Mouse (Mus musculus): ENCODE data around the gene Ilf2. TPM values are rescaled to one million over a fixed set of nuclear protein-coding genes. Genes with fewer than 3 reads are reported as not detected.

Ilf2 gene
- polyA plus RNA-seq, 1 experiment from 2014 or later, result 103 TPM

DNA sequence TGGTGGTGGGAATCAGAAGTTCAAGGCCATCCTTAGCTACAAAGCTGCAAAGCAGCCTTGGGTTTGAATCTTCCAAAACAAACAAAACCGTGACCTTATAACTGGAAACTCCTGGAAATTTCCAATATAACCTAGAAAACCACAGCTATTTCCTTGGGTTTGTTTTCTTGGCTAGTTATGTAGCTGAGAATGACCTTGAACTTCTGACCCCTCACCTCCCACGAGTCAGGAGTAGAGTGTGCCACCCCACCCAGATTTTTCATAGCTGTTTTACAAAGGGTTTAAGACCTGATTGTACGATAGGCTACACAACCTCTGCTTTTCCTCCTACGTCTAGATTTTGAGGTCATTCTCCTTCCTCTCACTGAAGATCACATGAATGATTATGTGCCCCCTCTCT, 38.8 kb upstream of the Ilf2 start:
- no peaks in the 10 kb centered on the region for H3K9me3 ChIP-seq (replicated peaks; ENCODE audit: control insufficient read depth, low read length)
- WGBS, result 59% methylated on average over 4 of the region's 4 CpGs
- no peak overlapping the region for H3K9ac ChIP-seq (ENCODE audit: low read length)
- H3K4me2 ChIP-seq (ENCODE audit: low read depth, low read length), result no peak overlapping the region
- no peaks in the 10 kb centered on the region for H3K27me3 ChIP-seq (ENCODE audit: control insufficient read depth, insufficient read depth, low read length)
- H3K4me3 ChIP-seq (ENCODE audit: low read length), result no peak overlapping the region
- no peak for ATAC-seq (replicated peaks; ENCODE audit: extremely low read depth, insufficient read depth, low FRiP score)
- H3K36me3 ChIP-seq (ENCODE audit: control insufficient read depth, insufficient read depth), result no peaks in the 10 kb centered on the region
- peaks cover 7% of the 10 kb centered on the region for H3K4me1 ChIP-seq (ENCODE audit: control insufficient read depth, insufficient read depth, low read length)
- no peak overlapping the region for H3K27ac ChIP-seq (ENCODE audit: low read length)

GRCm38 (mm10) chr3:90440756-90441155, 35.2 kb upstream of the Ilf2 start:
- H3K27ac ChIP-seq (ENCODE audit: low read length), result no peak overlapping the region
- H3K4me3 ChIP-seq (ENCODE audit: low read length), result no peak overlapping the region
- H3K9ac ChIP-seq (ENCODE audit: low read length), result no peak overlapping the region
- WGBS, result 73% methylated on average over 2 of the region's 2 CpGs
- no peaks in the 10 kb centered on the region for H3K27me3 ChIP-seq (ENCODE audit: control insufficient read depth, insufficient read depth, low read length)
- H3K9me3 ChIP-seq (replicated peaks; ENCODE audit: control insufficient read depth, low read length), result 0 out of 2 replicates have a peak, but pooled peaks cover 3% of the 10 kb centered on the region
- no peak overlapping the region for H3K4me2 ChIP-seq (ENCODE audit: low read depth, low read length)
- H3K4me1 ChIP-seq (ENCODE audit: control insufficient read depth, insufficient read depth, low read length), result peaks cover 2% of the 10 kb centered on the region
- no peak for ATAC-seq (replicated peaks; ENCODE audit: extremely low read depth, insufficient read depth, low FRiP score)
- H3K36me3 ChIP-seq (ENCODE audit: control insufficient read depth, insufficient read depth), result no peaks in the 10 kb centered on the region

GRCm38 (mm10) chr3:90443977-90444376, 31.9 kb upstream of the Ilf2 start:
- Histone ChIP-seq H3K27me3 (ENCODE audit: control insufficient read depth, insufficient read depth, low read length) (no peaks in the 10 kb centered on the region), H3K4me3 (ENCODE audit: low read length) (no peak overlapping the region), H3K36me3 (ENCODE audit: control insufficient read depth, insufficient read depth) (no peaks in the 10 kb centered on the region), H3K9me3 (replicated peaks; ENCODE audit: control insufficient read depth, low read length) (0 out of 2 replicates have a peak, but pooled peaks cover 3% of the 10 kb centered on the region), H3K9ac (ENCODE audit: low read length) (no peak overlapping the region), H3K27ac (ENCODE audit: low read length) (no peak overlapping the region), H3K4me1 (ENCODE audit: control insufficient read depth, insufficient read depth, low read length) (peaks cover 12% of the 10 kb centered on the region), H3K4me2 (ENCODE audit: low read depth, low read length) (no peak overlapping the region)
- ATAC-seq (replicated peaks; ENCODE audit: extremely low read depth, insufficient read depth, low FRiP score), result no peak
- WGBS, result 80% methylated on average over 3 of the region's 3 CpGs

DNA sequence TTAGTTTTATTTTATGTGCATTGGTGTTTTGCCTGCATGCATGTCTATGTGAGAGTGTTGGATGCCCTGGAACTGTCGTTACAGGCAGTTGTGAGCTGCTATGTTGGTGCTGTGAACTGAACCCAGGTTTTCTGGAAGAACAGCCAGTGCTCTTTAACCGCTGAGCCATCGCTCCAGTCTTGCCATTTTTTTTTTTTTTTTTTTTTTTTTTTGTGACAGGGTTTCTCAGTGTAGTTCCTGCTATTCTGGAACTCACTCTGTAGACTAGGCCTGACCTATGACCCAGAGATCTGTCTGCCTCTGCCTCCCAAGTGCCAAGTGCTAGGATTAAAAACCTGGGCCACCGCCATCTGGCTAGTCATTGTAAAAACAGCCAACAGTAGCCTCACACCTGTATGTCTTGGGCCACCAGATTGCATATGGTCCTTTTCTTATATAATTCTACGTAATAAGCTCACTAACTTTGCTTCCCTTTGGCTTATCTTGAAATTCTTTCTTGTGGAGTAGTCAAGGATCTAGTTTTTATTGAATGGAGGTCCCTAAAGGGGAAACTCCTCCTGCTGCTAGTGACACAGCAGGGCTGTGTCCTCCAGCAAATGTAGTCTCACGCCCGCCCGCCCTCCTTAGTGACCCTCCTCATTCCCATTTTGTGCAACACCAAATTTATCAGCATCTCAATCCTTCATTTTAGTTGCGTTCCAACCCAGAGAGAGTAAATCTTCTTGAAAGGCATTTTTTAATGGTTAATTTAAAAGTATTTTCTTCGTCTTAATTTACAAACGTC, 30.3 kb upstream of the Ilf2 start:
- Histone ChIP-seq H3K4me3 (ENCODE audit: low read length) (no peak overlapping the region), H3K4me2 (ENCODE audit: low read depth, low read length) (peak overlapping the region; percentile 64), H3K9me3 (replicated peaks; ENCODE audit: control insufficient read depth, low read length) (0 out of 2 replicates have a peak, but pooled peaks cover 3% of the 10 kb centered on the region), H3K27me3 (ENCODE audit: control insufficient read depth, insufficient read depth, low read length) (no peaks in the 10 kb centered on the region), H3K9ac (ENCODE audit: low read length) (peak overlapping the region; percentile 69; the same call in 1 of the 2 replicates), H3K27ac (ENCODE audit: low read length) (peak overlapping the region; percentile 95), H3K4me1 (ENCODE audit: control insufficient read depth, insufficient read depth, low read length) (peaks cover 12% of the 10 kb centered on the region), H3K36me3 (ENCODE audit: control insufficient read depth, insufficient read depth) (no peaks in the 10 kb centered on the region)
- 62% methylated on average over 11 of the region's 11 CpGs for WGBS
- no peak for ATAC-seq (replicated peaks; ENCODE audit: extremely low read depth, insufficient read depth, low FRiP score)

DNA sequence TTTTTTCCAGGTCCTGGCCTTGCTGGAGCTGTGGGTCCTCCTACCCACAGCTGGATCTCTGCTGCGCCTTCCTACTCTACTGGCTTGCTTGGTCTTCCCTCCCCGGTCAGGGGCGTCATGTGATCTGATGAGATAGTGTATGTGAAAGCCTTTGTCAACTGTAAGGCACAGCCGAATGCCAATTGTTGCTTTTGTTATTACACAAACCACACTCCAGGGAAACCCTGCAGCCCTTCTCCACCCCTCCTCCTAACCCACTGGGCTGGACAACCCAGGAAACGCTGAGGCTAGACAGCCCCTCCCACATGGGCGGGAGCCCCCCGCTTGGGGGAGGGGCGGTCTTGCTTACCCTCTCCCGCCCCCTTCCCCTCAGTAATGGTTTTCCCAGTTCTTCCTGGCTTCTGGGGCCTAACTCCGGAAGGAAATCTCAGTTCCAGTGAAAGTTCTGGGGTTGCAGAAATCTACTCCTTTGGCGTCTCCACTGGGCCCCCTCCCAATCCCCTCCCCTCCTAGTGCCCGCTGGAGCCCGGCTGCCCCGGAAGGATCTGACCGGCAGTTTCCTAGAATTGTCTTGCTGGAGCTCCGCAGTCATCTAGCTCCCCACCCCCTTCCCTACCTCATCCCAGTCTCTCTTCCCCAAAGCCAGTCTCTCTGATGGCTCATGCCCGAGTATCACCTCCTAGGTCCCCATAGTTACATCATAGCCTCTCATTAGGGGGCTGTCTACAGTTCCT, 29.4 kb upstream of the Ilf2 start:
- peak overlapping the region; percentile 69 for H3K9ac ChIP-seq (ENCODE audit: low read length)
- peak overlapping the region; percentile 64 for H3K4me2 ChIP-seq (ENCODE audit: low read depth, low read length)
- under 1% methylated on average over 17 of the region's 17 CpGs for WGBS
- no peaks in the 10 kb centered on the region for H3K36me3 ChIP-seq (ENCODE audit: control insufficient read depth, insufficient read depth)
- H3K27ac ChIP-seq (ENCODE audit: low read length), result peak overlapping the region; percentile 95
- peaks cover 14% of the 10 kb centered on the region for H3K4me1 ChIP-seq (ENCODE audit: control insufficient read depth, insufficient read depth, low read length)
- peak overlapping the region; percentile 48 for H3K4me3 ChIP-seq (ENCODE audit: low read length)
- 0 out of 2 replicates have a peak, but pooled peaks cover 3% of the 10 kb centered on the region for H3K9me3 ChIP-seq (replicated peaks; ENCODE audit: control insufficient read depth, low read length)
- peak; percentile 94 for ATAC-seq (replicated peaks; ENCODE audit: extremely low read depth, insufficient read depth, low FRiP score)
- H3K27me3 ChIP-seq (ENCODE audit: control insufficient read depth, insufficient read depth, low read length), result no peaks in the 10 kb centered on the region

DNA sequence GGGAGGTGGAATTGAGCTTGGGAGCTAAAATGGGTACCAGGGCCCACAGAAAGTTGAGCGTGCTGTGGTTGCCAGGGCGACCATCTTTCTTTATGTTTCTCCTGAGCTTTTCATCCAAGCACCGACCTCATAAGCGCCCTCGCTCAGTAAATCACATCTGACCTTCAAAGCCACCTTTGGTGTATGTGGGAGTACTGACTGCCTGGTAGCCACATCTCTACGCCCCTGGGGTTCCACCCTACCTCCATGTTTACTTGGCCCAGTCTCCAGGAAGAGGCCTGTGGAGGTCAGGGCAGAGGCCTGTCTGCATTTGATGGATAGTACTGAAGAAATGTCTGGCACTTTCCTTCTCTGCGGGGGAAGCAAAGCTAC, 28.8 kb upstream of the Ilf2 start:
- no peaks in the 10 kb centered on the region for H3K27me3 ChIP-seq (ENCODE audit: control insufficient read depth, insufficient read depth, low read length)
- WGBS, result 54% methylated on average over 7 of the region's 7 CpGs
- H3K9ac ChIP-seq (ENCODE audit: low read length), result peak overlapping the region; percentile 69
- H3K4me1 ChIP-seq (ENCODE audit: control insufficient read depth, insufficient read depth, low read length), result peaks cover 14% of the 10 kb centered on the region
- peak overlapping the region; percentile 48 for H3K4me3 ChIP-seq (ENCODE audit: low read length)
- H3K27ac ChIP-seq (ENCODE audit: low read length), result peak overlapping the region; percentile 95
- H3K36me3 ChIP-seq (ENCODE audit: control insufficient read depth, insufficient read depth), result no peaks in the 10 kb centered on the region
- H3K9me3 ChIP-seq (replicated peaks; ENCODE audit: control insufficient read depth, low read length), result 0 out of 2 replicates have a peak, but pooled peaks cover 3% of the 10 kb centered on the region
- peak overlapping the region; percentile 64 for H3K4me2 ChIP-seq (ENCODE audit: low read depth, low read length)
- ATAC-seq (replicated peaks; ENCODE audit: extremely low read depth, insufficient read depth, low FRiP score), result no peak

GRCm38 (mm10) chr3:90448626-90449025, 27.3 kb upstream of the Ilf2 start:
- 57% methylated on average over 6 of the region's 6 CpGs for WGBS
- Histone ChIP-seq H3K4me3 (ENCODE audit: low read length) (no peak overlapping the region), H3K4me1 (ENCODE audit: control insufficient read depth, insufficient read depth, low read length) (peaks cover 14% of the 10 kb centered on the region), H3K27ac (ENCODE audit: low read length) (peak overlapping the region; percentile 14; the same call in 1 of the 2 replicates), H3K27me3 (ENCODE audit: control insufficient read depth, insufficient read depth, low read length) (no peaks in the 10 kb centered on the region), H3K9ac (ENCODE audit: low read length) (no peak overlapping the region), H3K4me2 (ENCODE audit: low read depth, low read length) (no peak overlapping the region), H3K9me3 (replicated peaks; ENCODE audit: control insufficient read depth, low read length) (0 out of 2 replicates have a peak, but pooled peaks cover under 1% of the 10 kb centered on the region), H3K36me3 (ENCODE audit: control insufficient read depth, insufficient read depth) (no peaks in the 10 kb centered on the region)
- ATAC-seq (replicated peaks; ENCODE audit: extremely low read depth, insufficient read depth, low FRiP score), result no peak

DNA sequence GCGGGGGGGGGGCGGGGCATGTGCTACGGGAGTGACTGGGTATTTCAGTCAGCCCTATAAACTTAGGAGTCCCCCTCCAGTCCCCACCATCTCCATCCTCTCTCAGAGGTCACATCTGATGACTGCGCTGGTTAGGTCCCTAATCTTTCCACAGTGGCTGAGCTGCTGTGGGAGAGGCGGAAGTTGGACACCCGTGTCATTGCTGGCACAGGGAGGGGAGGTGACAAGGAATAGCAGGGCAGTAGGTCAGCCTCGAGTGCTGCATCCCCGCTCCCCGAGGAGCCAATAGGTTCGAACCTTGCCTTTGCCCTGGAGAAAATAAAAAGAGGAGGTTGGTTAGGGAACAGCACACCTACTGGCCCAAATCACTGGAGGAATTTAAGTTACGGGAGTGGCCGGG, 25.1 kb upstream of the Ilf2 start:
- Histone ChIP-seq H3K27ac (ENCODE audit: low read length) (peak overlapping the region; percentile 48), H3K4me3 (ENCODE audit: low read length) (peak overlapping the region; percentile 37), H3K4me1 (ENCODE audit: control insufficient read depth, insufficient read depth, low read length) (peaks cover 11% of the 10 kb centered on the region), H3K9ac (ENCODE audit: low read length) (peak overlapping the region; percentile 5; the same call in 1 of the 2 replicates), H3K27me3 (ENCODE audit: control insufficient read depth, insufficient read depth, low read length) (no peaks in the 10 kb centered on the region), H3K9me3 (replicated peaks; ENCODE audit: control insufficient read depth, low read length) (no peaks in the 10 kb centered on the region), H3K4me2 (ENCODE audit: low read depth, low read length) (peak overlapping the region; percentile 58), H3K36me3 (ENCODE audit: control insufficient read depth, insufficient read depth) (no peaks in the 10 kb centered on the region)
- ATAC-seq (replicated peaks; ENCODE audit: extremely low read depth, insufficient read depth, low FRiP score), result no peak
- 25% methylated on average over 12 of the region's 12 CpGs for WGBS
